In the genomic region with DNA sequence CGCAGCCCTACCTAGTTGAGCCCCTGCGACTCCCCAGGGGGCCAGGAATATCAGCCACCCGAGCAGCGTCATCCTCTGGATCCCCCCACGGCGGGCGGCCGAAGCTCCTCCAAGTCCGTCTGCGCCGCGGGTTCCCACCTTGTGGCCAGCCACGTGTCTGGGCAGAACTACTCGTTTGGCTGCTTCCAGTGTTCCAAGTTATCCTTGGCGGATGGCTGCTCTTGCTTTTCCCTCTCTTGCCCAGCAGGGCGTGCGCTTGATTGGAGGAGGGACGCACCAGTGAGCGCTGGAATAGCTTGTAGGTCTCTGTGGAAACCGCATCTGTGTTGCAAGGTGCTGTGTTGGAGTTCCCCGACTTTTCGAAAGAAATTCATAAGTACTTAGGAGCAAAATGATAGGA, we compare ENCODE assay signal across 7 mouse cellular contexts. TPM values are rescaled to one million over a fixed set of nuclear protein-coding genes. Genes with fewer than 3 reads are reported as not detected.
A peak's percentile ranks its signal among the peaks of the same experiment; 100 is the strongest.
DNase-seq lines count a peak whose midpoint lies in the region; ATAC-seq lines count a peak whose summit lies in the region.

A gene (minus strand): TSS at position 279 of the 400 bp plus-strand sequence.

- intact Hi-C loops in gastrocnemius, postnatal 36 days (cut with DNase I) = no loop called here
- intact Hi-C loops in left cerebral cortex, postnatal 14 days (cut with DNase I) = no loop called here

- DNase-seq in adrenal gland, adult 18-20 months (ENCODE audit: low spot score in 2 of 2) = peak; percentile 63 to 66
- peak; percentile 90 for DNase-seq in embryo, embryonic 11 days
- peak; percentile 58 to 69 for DNase-seq in gastrocnemius, postnatal 36 days
- DNase-seq in left cerebral cortex, postnatal 14 days (ENCODE audit: low spot score in 2 of 2) = peak; percentile 79 to 87
- DNase-seq in right cerebral cortex, postnatal 14 days = peak; percentile 74

- peak; percentile 85 for ATAC-seq in inflammation-experienced regulatory T-cells, adult 6 months
- peak; percentile 84 for ATAC-seq in megakaryocyte progenitor cell, adult 5-6 weeks (replicated peaks; ENCODE audit: poor library complexity)

RNA-seq across cellular contexts. Expression of the gene that starts here (rescaled TPM):
- 10 to 100 TPM in 1 of 2 experiments, under 1 TPM in 1; 0.83 to 15.0 TPM for total RNA-seq in adrenal gland, adult 18-20 months (2021)
- total RNA-seq in gastrocnemius, postnatal 36 days (2021) = under 1 TPM; 0.42 to 0.74 TPM
- polyA plus RNA-seq in inflammation-experienced regulatory T-cells, adult 6 months (2017; shearing (Covaris generic)) = 1 to 10 TPM; 4.0 to 9.1 (median 4.3) TPM
- total RNA-seq in left cerebral cortex, postnatal 14 days (2021) = 1 to 10 TPM; 2.2 to 2.9 TPM
- total RNA-seq in megakaryocyte progenitor cell, adult 5-6 weeks (2015) = 0.07 TPM in 1 of 2 replicates, not detected in the other
- total RNA-seq in megakaryocyte progenitor cell, adult 5-6 weeks (2017) = 0.33 TPM in 1 of 2 replicates, not detected in the other

Comparison
In these comparisons a context has a peak if more than half of its experiments do, and no peak if none do; other contexts are left out.
1. Peak in every context shown above with its lines: DNase-seq and ATAC-seq.
2. Peak in DNase-seq in gastrocnemius, postnatal 36 days; RNA of the gene not detected or under 1 TPM.
3. Peak in ATAC-seq in megakaryocyte progenitor cell, adult 5-6 weeks; RNA of the gene not detected or under 1 TPM.